Mouse (Mus musculus): ENCODE results near the gene Mccc1.

- TF ChIP-seq CTCF (IDR thresholded peaks at IDR 0.05; ENCODE audit: control insufficient read depth, insufficient read depth, insufficient replicate concordance, low read depth, low read length) (no peak), POLR2A (IDR thresholded peaks at IDR 0.05; ENCODE audit: control insufficient read depth, low read depth, low read length) (no peak)
Measured at GRCm38 (mm10) chr3:35925852-35926251, 74.6 kb downstream of the Mccc1 start.
